Mouse (Mus musculus) spleen, adult 2 months (tissue): ENCODE data around the gene Tmem156. TPM values are rescaled to one million over a fixed set of nuclear protein-coding genes. Genes with fewer than 3 reads are reported as not detected.

ENCODE experiments used
- DNase-seq, 2 experiments: peaks; one replicate each; pipeline versions ENCODE4 v3.0.0 to v3.0.0-alpha.2; 2012 to 2021; ENCODE audit warnings: low spot score in 2 of 2, low read depth in 1 of 2
- H3K27ac ChIP-seq: fragments of 200-500 bp; 2 replicates; pipeline ENCODE4 v1.5.1; 2012; ENCODE audit warnings: low read length, inconsistent platforms; ENCODE audit not compliant: insufficient read depth
- H3K27me3 ChIP-seq: fragments of 200-500 bp; 2 replicates; pipeline ENCODE4 v1.6.1; 2012; ENCODE audit warnings: mild to moderate bottlenecking, moderate library complexity, low read length, inconsistent platforms; ENCODE audit not compliant: control insufficient read depth, insufficient read depth
- H3K36me3 ChIP-seq: fragments of 200-500 bp; 2 replicates; pipeline ENCODE4 v1.6.1; 2012; ENCODE audit warnings: mild to moderate bottlenecking, low read length, inconsistent platforms; ENCODE audit not compliant: control insufficient read depth, insufficient read depth
- H3K4me1 ChIP-seq: fragments of 200-500 bp; 2 replicates; pipeline ENCODE4 v1.6.1; 2011; ENCODE audit warnings: inconsistent platforms; ENCODE audit not compliant: control insufficient read depth, insufficient read depth, insufficient read length
- H3K4me3 ChIP-seq: fragments of 200-500 bp; 2 replicates; pipeline ENCODE4 v1.5.1; 2011; ENCODE audit warnings: mild to moderate bottlenecking, inconsistent platforms; ENCODE audit not compliant: insufficient read depth, insufficient read length; ENCODE audit errors: extremely low read depth
- CTCF ChIP-seq: fragments of 200-500 bp; IDR thresholded peaks from 2 replicates; pipeline ENCODE4 v1.5.1; 2011; ENCODE audit warnings: mild to moderate bottlenecking, inconsistent platforms; ENCODE audit not compliant: insufficient read depth, insufficient read length, insufficient replicate concordance; ENCODE audit errors: extremely low read depth
- POLR2A ChIP-seq: fragments of 200-500 bp; IDR thresholded peaks from 2 replicates; pipeline ENCODE4 v1.6.1; 2011; ENCODE audit warnings: low read depth, low read length, inconsistent platforms
- WGBS: fragments of 180-500 bp; shearing (Covaris S2); methylation state at CpG from one replicate; pipeline ENCODE4 v1.1.7; 2018; 5-methylcytosine and 5-hydroxymethylcytosine counted together
- polyA plus RNA-seq: library from polyadenylated mRNA; depleted of rRNA; stranded (reverse); fragments of >200 nt; gene quantifications from 2 replicates; pipeline ENCODE4 v1.2.3, GENCODE M21; 2012

The Tmem156 gene
- polyA plus RNA-seq, 1 experiment: 2.9 TPM

GRCm38 (mm10) chr5:65107773-65108432 is 16.0 kb upstream of the Tmem156 start:
- no peak for DNase-seq
- WGBS: 1% methylated on average over 33 of the region's 42 CpGs
- H3K27ac ChIP-seq: peak overlapping the region; percentile 47
- H3K36me3 ChIP-seq: no peaks in the 10 kb centered on the region
- H3K4me1 ChIP-seq: 0 out of 2 replicates have a peak, but pooled peaks cover 4% of the 10 kb centered on the region
- no peaks in the 10 kb centered on the region for H3K27me3 ChIP-seq
- H3K4me3 ChIP-seq: peak overlapping the region; percentile 83
- no peak for TF ChIP-seq POLR2A
- TF ChIP-seq CTCF: no peak

- Histone ChIP-seq H3K36me3 (no peaks in the 10 kb centered on the region), H3K27me3 (no peaks in the 10 kb centered on the region), H3K4me3 (peak within 1 kb of the TSS; percentile 83), H3K27ac (peak within 1 kb of the TSS; percentile 47), H3K4me1 (peaks cover 6% of the 10 kb centered on the region; the same call in 1 of the 2 replicates)
- DNase-seq: peak; percentile 28 to 77
- no peak for TF ChIP-seq POLR2A
- TF ChIP-seq CTCF: no peak
- WGBS: 6% methylated on average over 47 of the region's 56 CpGs
These were observed 15.2 kb upstream of the Tmem156 start, which contains the start of gene Klhl5 for GRCm38 (mm10) chr5:65106876-65107772. Gene Klhl5, plus strand, starts transcription at chr5:65107539.

- Histone ChIP-seq H3K27me3 (no peaks in the 10 kb centered on the region), H3K4me3 (no peak overlapping the region), H3K36me3 (no peaks in the 10 kb centered on the region), H3K27ac (peak overlapping the region; percentile 44), H3K4me1 (peaks cover 6% of the 10 kb centered on the region; the same call in 1 of the 2 replicates)
- TF ChIP-seq POLR2A (no peak), CTCF (no peak)
- WGBS: 3% methylated on average over 10 of the region's 10 CpGs
- peak in 1 of 2 experiments; percentile 30 for DNase-seq
These were observed 10.7 kb upstream of the Tmem156 start for GRCm38 (mm10) chr5:65102641-65103042.

GRCm38 (mm10) chr5:65102026-65102640 is 10.2 kb upstream of the Tmem156 start:
- no peak overlapping the region for H3K4me3 ChIP-seq
- no peak for DNase-seq
- no peaks in the 10 kb centered on the region for H3K36me3 ChIP-seq
- H3K27me3 ChIP-seq: no peaks in the 10 kb centered on the region
- no peak for TF ChIP-seq CTCF
- H3K27ac ChIP-seq: peak overlapping the region; percentile 44
- H3K4me1 ChIP-seq: peaks cover 4% of the 10 kb centered on the region; the same call in 1 of the 2 replicates
- 70% methylated on average over 3 of the region's 3 CpGs for WGBS

GRCm38 (mm10) chr5:65101621-65102020 is 9.7 kb upstream of the Tmem156 start:
- TF ChIP-seq POLR2A (no peak), CTCF (no peak)
- H3K27ac ChIP-seq: no peak overlapping the region
- no peak overlapping the region for H3K4me3 ChIP-seq
- H3K4me1 ChIP-seq: peaks cover 2% of the 10 kb centered on the region; the same call in 1 of the 2 replicates
- no peaks in the 10 kb centered on the region for H3K36me3 ChIP-seq
- DNase-seq: no peak
- no peaks in the 10 kb centered on the region for H3K27me3 ChIP-seq
- 62% methylated on average over 6 of the region's 6 CpGs for WGBS

GRCm38 (mm10) chr5:65101209-65101608 is 9.3 kb upstream of the Tmem156 start:
- TF ChIP-seq POLR2A: no peak
- TF ChIP-seq CTCF: no peak
- 56% methylated on average over 5 of the region's 5 CpGs for WGBS
- Histone ChIP-seq H3K27me3 (no peaks in the 10 kb centered on the region), H3K4me3 (no peak overlapping the region), H3K36me3 (no peaks in the 10 kb centered on the region), H3K27ac (no peak overlapping the region), H3K4me1 (peaks cover 2% of the 10 kb centered on the region; the same call in 1 of the 2 replicates)
- DNase-seq: no peak
